Mouse (Mus musculus): ENCODE results near the gene Uimc1.
A peak's percentile ranks its signal among the peaks of the same experiment; 100 is the strongest.

DNA sequence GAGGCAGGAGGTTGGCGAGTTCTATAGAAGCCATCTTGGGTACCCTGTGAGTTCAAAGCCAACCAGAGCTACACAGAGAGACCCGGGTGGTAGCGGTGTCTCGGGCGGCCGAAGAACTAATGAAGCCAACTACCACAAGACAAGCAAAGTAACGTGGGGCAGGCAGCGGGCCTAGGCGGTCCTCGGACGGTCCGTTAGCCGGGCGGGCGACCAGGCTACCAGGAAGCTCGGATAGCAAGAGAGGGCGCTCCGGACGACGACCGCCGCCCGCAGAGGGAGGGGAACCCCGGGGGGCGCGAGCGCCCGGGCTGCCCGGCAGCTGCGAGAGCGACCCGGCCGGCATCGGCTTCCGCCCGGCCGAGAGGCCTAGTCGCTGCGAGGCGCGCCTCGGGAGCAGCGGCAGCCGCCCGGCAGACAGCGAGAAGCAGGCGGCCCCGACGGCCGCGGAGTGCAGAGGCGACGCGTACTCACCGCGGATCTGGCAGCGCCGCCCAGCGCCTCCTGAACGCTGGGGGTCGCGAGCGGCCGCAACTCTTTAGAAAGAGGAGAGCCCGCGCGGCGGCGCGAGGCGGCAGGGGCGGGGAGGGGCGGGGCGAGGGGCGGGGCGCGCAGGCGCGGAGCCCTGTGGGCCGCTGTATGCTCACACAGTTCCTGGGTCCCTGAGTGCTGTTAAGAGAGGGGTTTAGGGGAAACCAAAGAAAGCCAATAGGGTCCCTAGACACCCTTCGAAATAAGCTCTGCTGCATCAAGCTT is at the start of gene Uimc1:
- peak; percentile 78 for TF ChIP-seq POLR2A (IDR thresholded peaks at IDR 0.05; ENCODE audit: low read depth, low read length)
- 0 out of 2 replicates have a peak, but pooled peaks have one; percentile 13 for TF ChIP-seq CTCF (IDR thresholded peaks at IDR 0.05; ENCODE audit: borderline replicate concordance, insufficient read depth, low read length)
